In genomic region chr2:164957548-164958315, GRCm38 (mm10) we compare ENCODE assay signal across 17 mouse cellular contexts. TPM values are rescaled to one million over a fixed set of nuclear protein-coding genes. Genes with fewer than 3 reads are reported as not detected.
A peak's percentile ranks its signal among the peaks of the same experiment; 100 is the strongest.
DNase-seq lines count a peak whose midpoint lies in the region; ATAC-seq and TF ChIP-seq lines count a peak whose summit lies in the region.
"Had no signal": no experiment of that assay in that cellular context is flagged by ENCODE, and none has a peak within 500 bp of the region (broad histone marks: within the 10 kb centered on the region; RNA-seq: fewer than 3 reads in every experiment).

No protein-coding gene starts in this region.

- no peak for TF ChIP-seq POLR2A in heart, adult 2 months (IDR thresholded peaks at IDR 0.05; ENCODE audit: insufficient read depth, low read depth, low read length)
- TF ChIP-seq POLR2A in bone marrow, adult 2 months (IDR thresholded peaks at IDR 0.05; ENCODE audit: borderline replicate concordance, control insufficient read depth, low read depth, low read length), result no peak

- WGBS in heart, adult 2 months, result 63% methylated on average over 9 of the region's 9 CpGs
- WGBS in heart, embryonic 11.5 days (ENCODE audit: insufficient replicate concordance), result 61% methylated on average over 9 of the region's 9 CpGs
- WGBS in lung, embryonic 14.5 days, result 57% methylated on average over 9 of the region's 9 CpGs
- WGBS in bone marrow, adult 2 months, result 70% methylated on average over 9 of the region's 9 CpGs

- no peak overlapping the region for H3K4me3 ChIP-seq in heart, adult 2 months
- H3K4me3 ChIP-seq in heart, embryonic 11.5 days (ENCODE audit: low read depth, low read length), result no peak overlapping the region
- H3K4me3 ChIP-seq in lung, embryonic 14.5 days (ENCODE audit: low read depth, low read length), result no peak overlapping the region
- no peak overlapping the region for H3K4me3 ChIP-seq in bone marrow, adult 2 months (replicated peaks; ENCODE audit: control insufficient read depth, low read depth, low read length)
- H3K4me3 ChIP-seq: limb, embryonic 12.5 days; midbrain, embryonic 12.5 days had no signal

- no peaks in the 10 kb centered on the region for H3K27me3 ChIP-seq in heart, adult 2 months (ENCODE audit: control insufficient read depth, insufficient read depth, low read length)
- H3K27me3 ChIP-seq in heart, embryonic 11.5 days (ENCODE audit: control insufficient read depth, insufficient read depth, low read length), result peaks cover 17% of the 10 kb centered on the region
- peaks cover 18% of the 10 kb centered on the region for H3K27me3 ChIP-seq in lung, embryonic 14.5 days (ENCODE audit: insufficient read depth, low read length)
- H3K27me3 ChIP-seq: Patski had no signal

- H3K79me2 ChIP-seq in heart, adult 2 months (replicated peaks; ENCODE audit: control insufficient read depth, insufficient read depth, low read length), result no peaks in the 10 kb centered on the region

- H3K4me2 ChIP-seq in heart, embryonic 11.5 days, result no peak overlapping the region
- no peak overlapping the region for H3K4me2 ChIP-seq in lung, embryonic 14.5 days
- H3K4me2 ChIP-seq: limb, embryonic 12.5 days; midbrain, embryonic 12.5 days had no signal

- no peaks in the 10 kb centered on the region; the same call in 1 of the 2 replicates for H3K4me1 ChIP-seq in heart, adult 2 months (ENCODE audit: control insufficient read depth, insufficient read depth, low read length)
- peaks cover 13% of the 10 kb centered on the region for H3K4me1 ChIP-seq in heart, embryonic 11.5 days (ENCODE audit: control insufficient read depth, insufficient read depth, low read length)
- no peaks in the 10 kb centered on the region for H3K4me1 ChIP-seq in lung, embryonic 14.5 days (ENCODE audit: insufficient read depth)
- no peaks in the 10 kb centered on the region for H3K4me1 ChIP-seq in bone marrow, adult 2 months (ENCODE audit: control insufficient read depth, insufficient read depth, low read length)
- H3K4me1 ChIP-seq: limb, embryonic 12.5 days had no signal

- no peak overlapping the region for H3K27ac ChIP-seq in heart, adult 2 months
- H3K27ac ChIP-seq in heart, embryonic 11.5 days (ENCODE audit: low read depth, low read length), result no peak overlapping the region
- no peak overlapping the region for H3K27ac ChIP-seq in lung, embryonic 14.5 days (ENCODE audit: low read depth)
- H3K27ac ChIP-seq in bone marrow, adult 2 months (ENCODE audit: control insufficient read depth, insufficient read depth, low read depth, low read length, poor library complexity), result no peak overlapping the region
- H3K27ac ChIP-seq: limb, embryonic 12.5 days; macrophage; midbrain, embryonic 12.5 days had no signal

- no peaks in the 10 kb centered on the region for H3K36me3 ChIP-seq in heart, adult 2 months (ENCODE audit: control insufficient read depth, insufficient read depth, low read length)
- no peaks in the 10 kb centered on the region for H3K36me3 ChIP-seq in heart, embryonic 11.5 days (ENCODE audit: control insufficient read depth, insufficient read depth, low read length)
- no peaks in the 10 kb centered on the region for H3K36me3 ChIP-seq in lung, embryonic 14.5 days (ENCODE audit: insufficient read depth)
- H3K36me3 ChIP-seq: limb, embryonic 12.5 days; midbrain, embryonic 12.5 days had no signal

- intact Hi-C loops in heart, adult 2 months (cut with DNase I), result loop anchor here (10.0 kb wide), 1 partner anchor 317 kb away; no protein-coding TSS in a partner anchor

- H3K9ac ChIP-seq in heart, adult 2 months (ENCODE audit: low read depth, low read length), result no peak overlapping the region
- H3K9ac ChIP-seq in heart, embryonic 11.5 days (ENCODE audit: low read depth, low read length), result no peak overlapping the region
- no peak overlapping the region for H3K9ac ChIP-seq in lung, embryonic 14.5 days
- H3K9ac ChIP-seq: limb, embryonic 12.5 days; midbrain, embryonic 12.5 days had no signal

- DNase-seq in heart, adult 2 months, result no peak
- DNase-seq in lung, embryonic 14.5 days, result no peak
- no peak for DNase-seq in lung, postnatal 25 days (ENCODE audit: low spot score)
- DNase-seq in ES-CJ7 (ENCODE audit: low read depth, low spot score), result peak; percentile 81
- no peak for DNase-seq in spleen, adult 18-20 months
- no peak for DNase-seq in MN1 (ENCODE audit: low spot score)
- DNase-seq: B cell, adult 2 months; cerebellum, adult 11 months; cerebellum, postnatal 25 days; thymus, postnatal 14 days had no signal

- no peak for ATAC-seq in heart, embryonic 11.5 days (replicated peaks; ENCODE audit: insufficient number of reproducible peaks, low FRiP score, low TSS enrichment)
- no peak for ATAC-seq in lung, embryonic 14.5 days (ENCODE audit: insufficient read depth)
- ATAC-seq: forebrain, embryonic 14.5 days; Patski had no signal

- TF ChIP-seq EP300 in heart, adult 2 months (IDR thresholded peaks at IDR 0.05; ENCODE audit: insufficient read depth, low read depth, low read length), result no peak

- peak; percentile 29 for TF ChIP-seq CTCF in heart, adult 2 months (IDR thresholded peaks at IDR 0.05)
- peak; percentile 32; the same call in 1 of the 2 replicates for TF ChIP-seq CTCF in lung, embryonic 14.5 days (IDR thresholded peaks at IDR 0.05; ENCODE audit: low read depth)
- TF ChIP-seq CTCF in bone marrow, adult 2 months (IDR thresholded peaks at IDR 0.05; ENCODE audit: control insufficient read depth, insufficient read depth, low read length), result peak; percentile 15; the same call in 1 of the 2 replicates

- no peaks in the 10 kb centered on the region for H3K9me3 ChIP-seq in heart, embryonic 11.5 days (replicated peaks; ENCODE audit: control insufficient read depth, low read length)
- no peaks in the 10 kb centered on the region for H3K9me3 ChIP-seq in lung, embryonic 14.5 days (ENCODE audit: low read depth, low read length)
- H3K9me3 ChIP-seq: limb, embryonic 12.5 days; midbrain, embryonic 12.5 days had no signal

RNA-seq across cellular contexts. Expression of gene Slc12a5, which starts 2.9 kb away (rescaled TPM):
- total RNA-seq in heart, adult 2 months (2021), result 1 to 10 TPM; 2.2 to 2.3 TPM
- 1.5 TPM in 2 replicates for polyA plus RNA-seq in heart, adult 2 months (2012; rRNA removed)
- 1.0 and 1.6 TPM in 2 replicates for polyA plus RNA-seq in heart, embryonic 11.5 days (2014; fragmentation: Nextera tagmentation; extraction: Ambion mirVana)
- 0.57 and 1.6 TPM in 2 replicates for polyA plus RNA-seq in lung, embryonic 14.5 days (2014; fragmentation: Nextera tagmentation; extraction: Ambion mirVana)
- polyA plus RNA-seq in bone marrow, adult 2 months (2011; ENCODE audit: insufficient read depth, insufficient read length, low replicate concordance, missing spikeins), result 3.6 and 5.1 TPM in 2 replicates
- polyA plus RNA-seq: macrophage had no signal

RNA-seq across cellular contexts. Expression of gene Mmp9, which starts 17.2 kb away (rescaled TPM):
- under 1 TPM; 0.93 to 0.99 TPM for total RNA-seq in heart, adult 2 months (2021)
- polyA plus RNA-seq in heart, adult 2 months (2012; rRNA removed), result 3.5 and 5.1 TPM in 2 replicates
- 0.16 and 0.46 TPM in 2 replicates for polyA plus RNA-seq in heart, embryonic 11.5 days (2014; fragmentation: Nextera tagmentation; extraction: Ambion mirVana)
- 0.24 and 0.25 TPM in 2 replicates for polyA plus RNA-seq in lung, embryonic 14.5 days (2014; fragmentation: Nextera tagmentation; extraction: Ambion mirVana)
- polyA plus RNA-seq in bone marrow, adult 2 months (2011; ENCODE audit: insufficient read depth, insufficient read length, low replicate concordance, missing spikeins), result 173 and 363 TPM in 2 replicates

RNA-seq across cellular contexts. Expression of gene Zfp335, which starts 46.2 kb away (rescaled TPM):
- 1 to 10 TPM; 8.0 to 8.2 TPM for total RNA-seq in heart, adult 2 months (2021)
- polyA plus RNA-seq in heart, adult 2 months (2012; rRNA removed), result 14.0 and 14.3 TPM in 2 replicates
- polyA plus RNA-seq in heart, embryonic 11.5 days (2014; fragmentation: Nextera tagmentation; extraction: Ambion mirVana), result 8.8 and 8.9 TPM in 2 replicates
- 14.8 and 15.8 TPM in 2 replicates for polyA plus RNA-seq in lung, embryonic 14.5 days (2014; fragmentation: Nextera tagmentation; extraction: Ambion mirVana)
- polyA plus RNA-seq in bone marrow, adult 2 months (2011; ENCODE audit: insufficient read depth, insufficient read length, low replicate concordance, missing spikeins), result 17.1 and 35.2 TPM in 2 replicates

Comparison
In these comparisons a context has a peak if more than half of its experiments do, and no peak if none do; other contexts are left out.
1. RNA of gene Mmp9, which starts 17.2 kb away (polyA plus RNA-seq): 173 to 363 TPM in bone marrow, adult 2 months; 3.5 to 5.1 TPM in heart, adult 2 months, 0.24 to 0.25 TPM in lung, embryonic 14.5 days and 0.16 to 0.46 TPM in heart, embryonic 11.5 days; every median in the first group is over 10 times any median in the second.
2. Peak in every context shown above with its lines, with median percentiles within 50 percentile points of each other: CTCF ChIP-seq.